Mouse (Mus musculus) erythroblast, embryonic 14.5 days (primary cell): ENCODE data around the gene Catspere2.
"Not testable (repeated sequence)": the region's sequence is repeated elsewhere in the genome, so short reads cannot be mapped to it uniquely, and the experiment has no call there.

ENCODE experiments used
- GATA1 ChIP-seq: IDR thresholded peaks from 2 replicates; pipeline ENCODE4 v1.6.1; 2012; ENCODE audit warnings: low read length, inconsistent platforms, mixed read lengths
- TAL1 ChIP-seq: IDR thresholded peaks from 3 replicates; pipeline ENCODE4 v1.6.1; 2012; ENCODE audit warnings: low read length, inconsistent platforms, mixed read lengths

DNA sequence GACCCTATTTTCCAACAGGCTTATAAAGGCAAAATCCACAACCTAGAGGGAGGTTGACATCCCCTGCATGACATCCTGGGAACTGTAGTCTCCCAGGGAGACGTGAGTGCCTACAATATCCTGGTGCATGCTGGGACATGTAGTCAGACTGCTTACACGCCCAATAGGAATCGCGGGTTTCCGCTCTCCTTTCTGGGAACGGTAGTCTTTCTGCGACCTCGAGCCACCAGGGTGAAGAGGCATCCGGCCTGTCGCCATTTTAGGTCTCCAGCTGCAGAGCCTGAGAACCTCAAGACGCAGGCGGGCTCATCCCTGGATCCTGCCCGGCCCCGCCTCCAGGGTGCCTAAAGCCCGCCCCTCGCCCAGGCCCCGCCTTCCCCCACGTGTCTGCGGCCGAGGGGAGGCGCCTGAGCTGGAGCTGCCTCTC lies at the start of gene Catspere2:
- TF ChIP-seq TAL1, GATA1: not testable (repeated sequence)
